Mouse (Mus musculus) cerebellum, postnatal 36 days (tissue): ENCODE data around the gene Upf1.

Source experiments
- DNase-seq, 2 experiments: peaks; one replicate each; pipeline ENCODE4 v3.0.0; 2021 to 2022; ENCODE audit warnings: mixed read lengths in 2 of 2

Upf1 gene

GRCm38 (mm10) chr8:70353194-70353817 is at the start of gene Upf1:
TSS of gene Upf1 (minus strand) at chr8:70353278.
- peak; percentile 100 for DNase-seq

GRCm38 (mm10) chr8:70397611-70398563 is 44.8 kb upstream of the Upf1 start:
- peak; percentile 90 to 93 for DNase-seq

- DNase-seq, result no peak
Measured at GRCm38 (mm10) chr8:70396184-70396583, 43.1 kb upstream of the Upf1 start.

- peak; percentile 93 to 95 for DNase-seq
Measured at GRCm38 (mm10) chr8:70395649-70396048, 42.6 kb upstream of the Upf1 start.

GRCm38 (mm10) chr8:70394269-70394998 is 41.4 kb upstream of the Upf1 start:
- DNase-seq, result no peak

- no peak for DNase-seq
Measured at GRCm38 (mm10) chr8:70393087-70393486, 40.0 kb upstream of the Upf1 start.

GRCm38 (mm10) chr8:70389678-70390077 is 36.6 kb upstream of the Upf1 start:
- DNase-seq, result peak; percentile 55 to 62

- DNase-seq, result peak; percentile 84
Measured at GRCm38 (mm10) chr8:70383287-70383686, 30.2 kb upstream of the Upf1 start.

GRCm38 (mm10) chr8:70380069-70380468 is 27.0 kb upstream of the Upf1 start:
- DNase-seq, result peak in 1 of 2 experiments; percentile 67

GRCm38 (mm10) chr8:70377049-70377448 is 24.0 kb upstream of the Upf1 start:
- peak in 1 of 2 experiments; percentile 17 for DNase-seq

- DNase-seq, result peak in 1 of 2 experiments; percentile 22
Measured at GRCm38 (mm10) chr8:70376275-70376741, 23.2 kb upstream of the Upf1 start.

GRCm38 (mm10) chr8:70375212-70375859 is 22.3 kb upstream of the Upf1 start:
- DNase-seq, result peak; percentile 9 to 17

GRCm38 (mm10) chr8:70374318-70374927 is 21.3 kb upstream of the Upf1 start:
- peak; percentile 77 to 88 for DNase-seq

- DNase-seq, result peak; percentile 24 to 45
Measured at GRCm38 (mm10) chr8:70373397-70374317, 20.6 kb upstream of the Upf1 start, which contains the start of gene Comp. TSS of gene Comp (plus strand) at chr8:70373558.

GRCm38 (mm10) chr8:70371951-70372350 is 18.9 kb upstream of the Upf1 start:
- no peak for DNase-seq

GRCm38 (mm10) chr8:70370476-70370875 is 17.4 kb upstream of the Upf1 start:
- no peak for DNase-seq

- no peak for DNase-seq
Measured at GRCm38 (mm10) chr8:70366588-70366987, 13.5 kb upstream of the Upf1 start.

- DNase-seq, result no peak
Measured at GRCm38 (mm10) chr8:70364066-70364465, 11.0 kb upstream of the Upf1 start.

- no peak for DNase-seq
Measured at GRCm38 (mm10) chr8:70361484-70362032, 8.5 kb upstream of the Upf1 start.

GRCm38 (mm10) chr8:70360769-70361168 is 7.7 kb upstream of the Upf1 start:
- DNase-seq, result no peak
